Mouse (Mus musculus) frontal cortex, adult (tissue): ENCODE data around the gene Rhox2b.
"Not testable (repeated sequence)": the region's sequence is repeated elsewhere in the genome, so short reads cannot be mapped to it uniquely, and the experiment has no call there.

Experiments used
- ATAC-seq: cut with Nextera tagmentation; 2 replicates; pipeline ENCODE4 v1.9.2; 2017; ENCODE audit warnings: mild to moderate bottlenecking, moderate library complexity, mixed read lengths; ENCODE audit not compliant: low TSS enrichment

The Rhox2b gene

GRCm38 (mm10) chrX:37411767-37412166 is at the start of gene Rhox2b:
TSS of gene Rhox2b (plus strand) at chrX:37412067.
- not testable (repeated sequence) for ATAC-seq

DNA sequence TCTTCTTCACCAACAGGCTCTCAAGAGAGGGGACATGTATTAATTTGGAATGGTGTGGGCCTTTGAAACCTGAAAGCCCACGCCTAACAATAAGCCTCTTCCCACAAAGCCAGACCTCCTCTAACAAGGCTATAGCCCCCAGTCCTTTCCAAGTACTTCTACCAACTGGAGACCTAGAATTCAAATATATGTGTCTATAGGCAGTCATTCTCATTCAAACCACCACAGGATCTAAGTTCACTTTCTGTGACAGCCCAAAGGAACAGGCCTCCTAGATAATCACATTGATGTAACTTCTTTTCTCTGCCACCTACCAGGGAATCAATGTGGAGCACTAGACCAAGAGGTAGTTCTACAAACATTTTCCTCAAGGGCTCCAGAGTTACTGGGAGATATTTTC is 32.1 kb upstream of the Rhox2b start, which contains the start of gene Rhox3a2:
Gene Rhox3a2, plus strand, starts transcription at position 301 of the 400 bp plus-strand sequence.
- not testable (repeated sequence) for ATAC-seq

- ATAC-seq: not testable (repeated sequence)
Observed at GRCm38 (mm10) chrX:37390548-37390947, 21.3 kb upstream of the Rhox2b start, which contains the start of gene Rhox4a2. TSS of gene Rhox4a2 (plus strand) at chrX:37390848.

GRCm38 (mm10) chrX:37432194-37432593 is 20.3 kb downstream of the Rhox2b start, which contains the start of gene Rhox4b:
TSS of gene Rhox4b (plus strand) at chrX:37432494.
- ATAC-seq: not testable (repeated sequence)

- ATAC-seq: not testable (repeated sequence)
Observed at GRCm38 (mm10) chrX:37453380-37453779, 41.5 kb downstream of the Rhox2b start, which contains the start of gene Rhox2c. TSS of gene Rhox2c (plus strand) at chrX:37453680.

- not testable (repeated sequence) for ATAC-seq
Observed at GRCm38 (mm10) chrX:37458285-37458684, 46.4 kb downstream of the Rhox2b start, which contains the start of gene Rhox3c. TSS of gene Rhox3c (plus strand) at chrX:37458585.
